Mouse (Mus musculus): ENCODE data around the gene Hoxa2.

The Hoxa2 gene

GRCm38 (mm10) chr6:52164626-52165440 lies at the start of gene Hoxa2:
Hoxa2 (minus strand) TSS chr6:52164831.
- no peak for DNase-seq (ENCODE audit: low read depth)

- DNase-seq (ENCODE audit: low read depth): peak; percentile 17
Measured at GRCm38 (mm10) chr6:52214271-52214670, 49.6 kb upstream of the Hoxa2 start.

- peak; percentile 15 for DNase-seq (ENCODE audit: low read depth)
Measured at GRCm38 (mm10) chr6:52213119-52213986, 48.7 kb upstream of the Hoxa2 start, which contains the start of the genes Hoxa3 and Gm28308. Hoxa3 (minus strand) TSS chr6:52213336. Gm28308 (minus strand) TSS chr6:52213339.

GRCm38 (mm10) chr6:52212556-52213118 lies 48.0 kb upstream of the Hoxa2 start:
- DNase-seq (ENCODE audit: low read depth): peak; percentile 61

GRCm38 (mm10) chr6:52211961-52212360 lies 47.3 kb upstream of the Hoxa2 start:
- no peak for DNase-seq (ENCODE audit: low read depth)

- peak; percentile 82 for DNase-seq (ENCODE audit: low read depth)
Measured at GRCm38 (mm10) chr6:52211170-52211935, 46.7 kb upstream of the Hoxa2 start.

- DNase-seq (ENCODE audit: low read depth): no peak
Measured at GRCm38 (mm10) chr6:52209685-52210046, 45.0 kb upstream of the Hoxa2 start.

- DNase-seq (ENCODE audit: low read depth): peak; percentile 33
Measured at GRCm38 (mm10) chr6:52208868-52209684, 44.4 kb upstream of the Hoxa2 start.

GRCm38 (mm10) chr6:52208072-52208867 lies 43.6 kb upstream of the Hoxa2 start, which contains the start of gene Hoxa6:
Hoxa6 (minus strand) TSS chr6:52208722.
- DNase-seq (ENCODE audit: low read depth): peak; percentile 19

- no peak for DNase-seq (ENCODE audit: low read depth)
Measured at GRCm38 (mm10) chr6:52207684-52207976, 43.0 kb upstream of the Hoxa2 start.

- no peak for DNase-seq (ENCODE audit: low read depth)
Measured at GRCm38 (mm10) chr6:52206882-52207683, 42.5 kb upstream of the Hoxa2 start.

GRCm38 (mm10) chr6:52205638-52206621 lies 41.3 kb upstream of the Hoxa2 start:
- DNase-seq (ENCODE audit: low read depth): no peak

GRCm38 (mm10) chr6:52205221-52205620 lies 40.6 kb upstream of the Hoxa2 start:
- no peak for DNase-seq (ENCODE audit: low read depth)

GRCm38 (mm10) chr6:52204050-52204752 lies 39.6 kb upstream of the Hoxa2 start, which contains the start of gene Hoxa5:
Hoxa5 (minus strand) TSS chr6:52204587.
- no peak for DNase-seq (ENCODE audit: low read depth)

GRCm38 (mm10) chr6:52203371-52204049 lies 38.9 kb upstream of the Hoxa2 start:
- no peak for DNase-seq (ENCODE audit: low read depth)

GRCm38 (mm10) chr6:52203121-52203370 lies 38.4 kb upstream of the Hoxa2 start:
- DNase-seq (ENCODE audit: low read depth): no peak
